Mouse (Mus musculus): ENCODE measurements around the gene Prkag1.

The Prkag1 gene

DNA sequence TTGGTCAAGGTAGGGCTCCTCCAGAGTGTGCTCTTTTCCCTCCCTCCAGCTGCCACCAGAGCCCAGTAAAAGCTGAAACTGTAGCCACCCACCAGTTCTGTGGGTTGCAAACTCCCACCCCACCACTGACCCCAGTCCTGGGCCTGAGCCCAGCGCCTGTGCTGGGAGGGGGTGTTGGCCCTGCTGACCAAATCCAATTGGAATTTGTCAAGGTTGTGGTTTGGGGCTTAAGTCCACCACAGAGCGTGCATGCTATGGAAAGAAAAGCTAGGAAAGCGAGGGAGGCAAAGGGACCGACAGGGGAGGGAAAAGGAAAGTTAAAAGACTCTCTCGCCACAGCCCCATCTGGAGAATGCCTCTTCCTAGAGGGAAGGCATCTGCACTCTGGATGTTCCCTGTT, 63.1 kb downstream of the Prkag1 start:
- DNase-seq (ENCODE audit: low read depth) = no peak

DNA sequence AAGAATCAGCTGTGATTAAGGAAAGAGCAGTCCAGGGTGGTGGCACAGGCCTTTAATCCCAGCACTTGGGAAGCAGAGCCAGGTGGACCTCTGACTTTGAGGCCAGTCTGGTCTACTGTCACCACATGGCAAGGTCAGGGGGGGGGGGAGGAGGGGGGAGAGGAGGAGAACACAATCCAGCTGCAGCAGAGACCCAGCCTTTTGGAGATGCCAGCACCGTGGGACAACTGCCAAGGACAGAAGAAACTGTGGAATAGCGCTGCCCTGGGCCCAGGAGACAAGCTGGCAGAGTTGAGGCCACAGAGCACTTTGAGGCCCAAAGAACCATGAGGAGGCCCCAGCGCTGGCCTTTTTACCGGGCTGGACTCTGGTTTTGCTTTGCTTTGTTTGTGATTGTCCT, 65.4 kb downstream of the Prkag1 start:
- DNase-seq (ENCODE audit: low read depth) = no peak

Measured in c-Kit-positive CD71-negative TER-119-negative erythroid progenitor cells, embryonic 14.5 days (primary cell).